Mouse (Mus musculus) kidney, embryonic 14.5 days (tissue): ENCODE results near the gene Rap2a. TPM values are rescaled to one million over a fixed set of nuclear protein-coding genes. Genes with fewer than 3 reads are reported as not detected.

Experiments used
- ATAC-seq: fragments of 200-750 bp; cut with Nextera tagmentation; 2 replicates; pipeline ENCODE4 v1.8.0; 2017; ENCODE audit warnings: moderate number of reproducible peaks, mild to moderate bottlenecking, moderate TSS enrichment, moderate library complexity; ENCODE audit not compliant: low FRiP score, low TSS enrichment
- H3K27ac ChIP-seq: fragments of 300-500 bp; sonication (generic); 2 replicates; pipeline ENCODE4 v1.5.1; 2014; ENCODE audit warnings: low read depth, mild to moderate bottlenecking, low read length, moderate library complexity, mixed read lengths
- H3K27me3 ChIP-seq: fragments of 300-500 bp; sonication (generic); 2 replicates; pipeline ENCODE4 v1.6.1; 2014; ENCODE audit warnings: mild to moderate bottlenecking, low read length; ENCODE audit not compliant: control insufficient read depth, insufficient read depth
- H3K36me3 ChIP-seq: fragments of 300-500 bp; sonication (generic); 2 replicates; pipeline ENCODE4 v1.6.1; 2014; ENCODE audit warnings: low read length, mixed read lengths; ENCODE audit not compliant: control insufficient read depth, insufficient read depth
- H3K4me1 ChIP-seq: fragments of 300-500 bp; sonication (generic); 2 replicates; pipeline ENCODE4 v1.6.1; 2014; ENCODE audit warnings: low read length, mixed read lengths; ENCODE audit not compliant: control insufficient read depth, insufficient read depth
- H3K4me2 ChIP-seq: fragments of 300-500 bp; sonication (generic); replicated peaks from 2 replicates; pipeline ENCODE4 v1.6.1; 2014; ENCODE audit warnings: low read depth, mild to moderate bottlenecking, low read length
- H3K4me3 ChIP-seq: fragments of 300-500 bp; sonication (generic); 2 replicates; pipeline ENCODE4 v1.5.1; 2014; ENCODE audit warnings: mild to moderate bottlenecking, low read length
- H3K9ac ChIP-seq: fragments of 300-500 bp; sonication (generic); 2 replicates; pipeline ENCODE4 v1.6.1; 2014; ENCODE audit warnings: low read depth, mild to moderate bottlenecking, low read length, moderate library complexity
- H3K9me3 ChIP-seq: fragments of 300-500 bp; sonication (generic); 2 replicates; pipeline ENCODE4 v1.6.1; 2016; ENCODE audit warnings: low read length; ENCODE audit not compliant: control insufficient read depth
- WGBS: fragments of 180-500 bp; shearing (Covaris S2); extraction: QIAGEN DNeasy Blood & Tissue Kit; methylation state at CpG from one replicate; pipeline ENCODE4 v1.1.7; 2014; 5-methylcytosine and 5-hydroxymethylcytosine counted together
- polyA plus RNA-seq: library from polyadenylated mRNA; unstranded; fragments of >200 nt; fragmentation: Nextera tagmentation; extraction: Ambion mirVana; gene quantifications from 2 replicates; pipeline ENCODE4 v1.2.1, GENCODE M21; 2014

Gene Rap2a
- polyA plus RNA-seq, 1 experiment from 2014 or later, result 15.8 TPM

GRCm38 (mm10) chr14:120504928-120505461 is 26.8 kb downstream of the Rap2a start:
- H3K27me3 ChIP-seq, result no peaks in the 10 kb centered on the region
- H3K9ac ChIP-seq, result no peak overlapping the region
- WGBS, result 95% methylated on average over 18 of the region's 18 CpGs
- H3K27ac ChIP-seq, result no peak overlapping the region
- H3K4me1 ChIP-seq, result no peaks in the 10 kb centered on the region
- H3K9me3 ChIP-seq, result no peaks in the 10 kb centered on the region
- ATAC-seq, result no peak
- no peak overlapping the region for H3K4me3 ChIP-seq
- no peak overlapping the region for H3K4me2 ChIP-seq
- H3K36me3 ChIP-seq, result peaks cover 16% of the 10 kb centered on the region; the same call in 1 of the 2 replicates

GRCm38 (mm10) chr14:120505918-120506317 is 27.7 kb downstream of the Rap2a start:
- WGBS, result 95% methylated on average over 6 of the region's 6 CpGs
- H3K4me1 ChIP-seq, result no peaks in the 10 kb centered on the region
- no peak overlapping the region for H3K9ac ChIP-seq
- H3K9me3 ChIP-seq, result no peaks in the 10 kb centered on the region
- H3K4me2 ChIP-seq, result no peak overlapping the region
- peaks cover 16% of the 10 kb centered on the region; the same call in 1 of the 2 replicates for H3K36me3 ChIP-seq
- H3K4me3 ChIP-seq, result no peak overlapping the region
- H3K27ac ChIP-seq, result no peak overlapping the region
- ATAC-seq, result no peak
- no peaks in the 10 kb centered on the region for H3K27me3 ChIP-seq

- Histone ChIP-seq H3K4me2 (no peak overlapping the region), H3K9me3 (no peaks in the 10 kb centered on the region), H3K36me3 (peaks cover 16% of the 10 kb centered on the region; the same call in 1 of the 2 replicates), H3K27ac (no peak overlapping the region), H3K4me1 (no peaks in the 10 kb centered on the region), H3K4me3 (no peak overlapping the region), H3K27me3 (no peaks in the 10 kb centered on the region), H3K9ac (no peak overlapping the region)
- ATAC-seq, result no peak
- WGBS, result 85% methylated on average over 12 of the region's 12 CpGs
These were observed 29.3 kb downstream of the Rap2a start for GRCm38 (mm10) chr14:120507516-120507915.

- H3K27me3 ChIP-seq, result no peaks in the 10 kb centered on the region
- 89% methylated on average over 16 of the region's 16 CpGs for WGBS
- H3K36me3 ChIP-seq, result peaks cover 12% of the 10 kb centered on the region; the same call in 1 of the 2 replicates
- H3K4me1 ChIP-seq, result no peaks in the 10 kb centered on the region
- no peak overlapping the region for H3K4me2 ChIP-seq
- H3K27ac ChIP-seq, result no peak overlapping the region
- no peaks in the 10 kb centered on the region for H3K9me3 ChIP-seq
- no peak overlapping the region for H3K9ac ChIP-seq
- no peak overlapping the region for H3K4me3 ChIP-seq
- no peak for ATAC-seq
These were observed 30.5 kb downstream of the Rap2a start for GRCm38 (mm10) chr14:120508566-120509365.

- Histone ChIP-seq H3K4me3 (no peak overlapping the region), H3K9ac (no peak overlapping the region), H3K4me1 (no peaks in the 10 kb centered on the region), H3K27me3 (no peaks in the 10 kb centered on the region), H3K9me3 (no peaks in the 10 kb centered on the region), H3K4me2 (no peak overlapping the region), H3K36me3 (peaks cover 10% of the 10 kb centered on the region; the same call in 1 of the 2 replicates), H3K27ac (no peak overlapping the region)
- no peak for ATAC-seq
- 88% methylated on average over 5 of the region's 5 CpGs for WGBS
These were observed 31.1 kb downstream of the Rap2a start for GRCm38 (mm10) chr14:120509366-120509640.

GRCm38 (mm10) chr14:120511821-120512220 is 33.6 kb downstream of the Rap2a start:
- H3K9ac ChIP-seq, result no peak overlapping the region
- H3K27me3 ChIP-seq, result no peaks in the 10 kb centered on the region
- H3K4me1 ChIP-seq, result no peaks in the 10 kb centered on the region
- H3K4me2 ChIP-seq, result no peak overlapping the region
- no peak overlapping the region for H3K27ac ChIP-seq
- H3K4me3 ChIP-seq, result no peak overlapping the region
- no peaks in the 10 kb centered on the region for H3K36me3 ChIP-seq
- H3K9me3 ChIP-seq, result no peaks in the 10 kb centered on the region
- no peak for ATAC-seq
- 78% methylated on average over 5 of the region's 5 CpGs for WGBS

- no peaks in the 10 kb centered on the region for H3K4me1 ChIP-seq
- no peak overlapping the region for H3K9ac ChIP-seq
- H3K4me3 ChIP-seq, result no peak overlapping the region
- WGBS, result 68% methylated on average over 4 of the region's 4 CpGs
- ATAC-seq, result no peak
- no peak overlapping the region for H3K27ac ChIP-seq
- no peaks in the 10 kb centered on the region for H3K36me3 ChIP-seq
- no peaks in the 10 kb centered on the region for H3K27me3 ChIP-seq
- no peak overlapping the region for H3K4me2 ChIP-seq
- no peaks in the 10 kb centered on the region for H3K9me3 ChIP-seq
These were observed 36.6 kb downstream of the Rap2a start for GRCm38 (mm10) chr14:120514821-120515271.

- 84% methylated on average over 1 of the region's 1 CpGs for WGBS
- H3K9me3 ChIP-seq, result no peaks in the 10 kb centered on the region
- H3K27ac ChIP-seq, result no peak overlapping the region
- no peak overlapping the region for H3K4me2 ChIP-seq
- no peaks in the 10 kb centered on the region for H3K27me3 ChIP-seq
- ATAC-seq, result no peak
- H3K9ac ChIP-seq, result no peak overlapping the region
- H3K4me1 ChIP-seq, result no peaks in the 10 kb centered on the region
- H3K36me3 ChIP-seq, result no peaks in the 10 kb centered on the region
- H3K4me3 ChIP-seq, result no peak overlapping the region
These were observed 37.1 kb downstream of the Rap2a start for GRCm38 (mm10) chr14:120515376-120515775.

GRCm38 (mm10) chr14:120518706-120519105 is 40.5 kb downstream of the Rap2a start:
- WGBS, result 87% methylated on average over 5 of the region's 5 CpGs
- Histone ChIP-seq H3K36me3 (no peaks in the 10 kb centered on the region), H3K4me3 (no peak overlapping the region), H3K9ac (no peak overlapping the region), H3K4me1 (no peaks in the 10 kb centered on the region), H3K27ac (no peak overlapping the region), H3K4me2 (no peak overlapping the region), H3K9me3 (no peaks in the 10 kb centered on the region), H3K27me3 (no peaks in the 10 kb centered on the region)
- no peak for ATAC-seq
